Mouse (Mus musculus): Measurements from ENCODE around the gene Olfr643.

The Olfr643 gene

DNA sequence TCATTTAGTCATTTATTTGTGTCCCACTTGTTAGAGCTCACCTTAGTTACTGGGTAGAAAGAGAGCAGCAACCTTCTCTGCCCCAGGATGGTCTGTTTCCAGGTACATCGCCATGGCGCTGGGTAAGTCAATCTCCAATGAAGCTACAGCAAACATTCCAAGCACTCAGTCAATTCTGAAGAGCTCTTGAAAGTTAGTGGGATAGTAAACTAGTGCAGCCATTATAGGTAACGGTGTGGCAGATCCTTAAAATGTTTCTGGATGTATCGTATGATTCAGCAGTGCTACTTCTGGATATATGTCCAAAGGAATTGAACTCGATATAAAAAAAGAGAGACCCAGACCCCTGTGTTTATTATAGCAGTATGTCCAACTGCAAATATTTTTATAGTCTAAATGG, at the start of gene Olfr643:
Olfr643 (minus strand) TSS at position 101 of the 400 bp plus-strand sequence.
- DNase-seq (ENCODE audit: low read depth) = no peak

DNA sequence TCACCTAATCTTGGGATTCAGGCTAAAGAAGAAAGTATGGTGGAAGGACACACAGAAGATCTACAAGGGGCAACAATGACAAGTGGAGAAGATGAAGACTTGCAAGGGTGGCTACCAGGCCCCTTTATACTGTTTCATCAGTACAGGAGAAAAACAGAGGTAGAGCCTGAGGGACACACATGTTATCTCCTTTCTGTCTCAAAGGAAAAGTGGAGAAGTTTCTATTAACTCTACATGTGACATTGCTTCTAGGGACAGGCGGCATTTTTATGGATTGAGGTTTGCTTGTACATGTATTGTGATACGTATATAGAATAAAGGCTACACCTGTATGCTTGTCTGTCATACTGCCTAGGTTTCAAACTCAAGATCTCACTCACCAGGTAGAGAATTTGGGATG, 46.1 kb upstream of the Olfr643 start, which contains the start of gene Olfr648:
Olfr648 (minus strand) TSS at position 101 of the 400 bp plus-strand sequence.
- no peak for DNase-seq (ENCODE audit: low read depth)

- no peak for DNase-seq (ENCODE audit: low read depth)
Measured at GRCm38 (mm10) chr7:104179074-104179473, 41.9 kb upstream of the Olfr643 start.

GRCm38 (mm10) chr7:104178422-104179054, 41.3 kb upstream of the Olfr643 start:
- DNase-seq (ENCODE audit: low read depth) = no peak

- no peak for DNase-seq (ENCODE audit: low read depth)
Measured at GRCm38 (mm10) chr7:104175085-104175484, 37.9 kb upstream of the Olfr643 start.

DNA sequence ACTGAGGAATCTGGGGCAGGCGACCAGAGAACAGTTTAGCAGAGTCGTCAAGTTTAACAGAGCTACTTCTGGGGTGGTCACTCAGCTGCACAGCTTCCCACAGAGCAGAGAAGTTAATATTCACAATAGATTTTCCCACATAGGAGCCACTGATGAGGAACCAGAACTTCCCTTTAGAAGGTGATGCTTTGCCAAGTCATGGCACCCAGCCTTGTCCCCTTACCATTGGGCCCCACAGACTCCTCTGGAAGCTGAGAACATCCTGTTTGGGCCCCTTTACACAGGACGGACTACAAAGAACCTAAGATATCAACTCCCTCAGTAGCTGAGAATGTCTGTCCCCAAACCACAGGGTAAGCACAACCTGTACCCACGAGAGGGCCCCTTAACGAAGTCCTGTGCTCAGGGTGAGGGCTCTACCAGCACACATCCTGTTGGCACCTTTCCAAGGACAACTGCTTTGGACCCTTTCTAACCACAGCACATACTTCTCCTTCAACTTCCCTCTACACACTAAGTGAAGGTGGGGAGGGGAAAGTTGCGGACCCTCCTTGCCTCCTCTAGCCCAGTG, 32.5 kb upstream of the Olfr643 start:
- peak; percentile 99 for DNase-seq (ENCODE audit: low read depth)

DNA sequence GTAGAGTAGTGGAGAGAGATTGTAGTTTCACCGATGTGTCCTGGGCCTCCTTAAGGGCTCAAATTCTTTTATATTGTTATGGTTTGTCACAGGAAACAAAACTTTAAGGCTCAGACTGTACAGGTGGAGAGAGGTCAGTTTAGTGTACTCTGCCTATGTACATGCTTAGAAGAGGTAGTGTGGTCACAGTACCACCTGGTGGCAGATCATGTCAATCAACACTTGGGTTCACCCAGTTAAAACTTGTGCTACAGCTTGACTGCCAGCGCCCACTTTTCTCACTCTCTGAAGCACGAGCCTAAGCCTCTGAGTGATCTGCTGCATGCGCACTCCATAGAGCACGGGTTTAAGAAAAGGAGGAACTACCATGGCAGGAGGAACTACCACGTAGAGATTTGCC, 29.9 kb upstream of the Olfr643 start:
- DNase-seq (ENCODE audit: low read depth) = peak; percentile 90

DNA sequence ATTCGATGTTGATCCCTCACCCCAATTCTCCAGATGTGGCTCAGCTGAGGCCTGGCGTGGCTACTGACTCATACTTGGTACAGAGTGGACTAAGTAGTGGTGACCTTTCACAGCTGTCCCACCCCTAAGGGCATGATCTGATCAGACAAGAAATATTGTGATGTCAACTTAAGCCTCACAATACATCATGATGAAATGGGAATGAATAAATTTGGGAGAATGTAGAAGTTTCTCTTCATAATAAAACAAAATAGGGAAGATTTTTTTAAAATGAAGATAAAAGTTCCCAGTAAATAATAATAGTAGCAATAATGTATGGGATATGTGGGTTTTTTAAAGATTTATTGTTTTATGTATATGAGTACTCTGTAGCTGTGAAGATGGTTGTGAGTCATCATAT, 13.3 kb upstream of the Olfr643 start, which contains the start of gene Ubqlnl:
Ubqlnl (minus strand) TSS at position 101 of the 400 bp plus-strand sequence.
- DNase-seq (ENCODE audit: low read depth) = no peak

- no peak for DNase-seq (ENCODE audit: low read depth)
Measured at GRCm38 (mm10) chr7:104143179-104143578, 6.0 kb upstream of the Olfr643 start, which contains the start of gene Ubqln3. TSS of gene Ubqln3 (minus strand) at chr7:104143279.

- DNase-seq (ENCODE audit: low read depth) = no peak
Measured at GRCm38 (mm10) chr7:104129726-104130125, 7.5 kb downstream of the Olfr643 start, which contains the start of gene Ubqln5. TSS of gene Ubqln5 (minus strand) at chr7:104129826.

DNA sequence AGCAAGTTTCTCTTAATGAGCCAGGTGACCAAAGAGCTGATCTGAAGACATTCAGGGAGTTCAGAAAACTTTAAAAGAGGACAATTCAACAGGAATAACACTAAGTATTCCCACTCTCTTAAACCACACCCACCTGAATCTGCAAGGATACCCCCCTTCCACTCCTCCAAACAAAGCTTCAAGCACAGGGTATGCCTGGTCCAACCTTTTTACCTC, 32.5 kb downstream of the Olfr643 start, which contains the start of gene Olfr646:
Olfr646 (plus strand) TSS at position 117 of the 216 bp plus-strand sequence.
- no peak for DNase-seq (ENCODE audit: low read depth)

- DNase-seq (ENCODE audit: low read depth) = peak; percentile 99
Measured at GRCm38 (mm10) chr7:104103913-104104756, 33.1 kb downstream of the Olfr643 start.

DNA sequence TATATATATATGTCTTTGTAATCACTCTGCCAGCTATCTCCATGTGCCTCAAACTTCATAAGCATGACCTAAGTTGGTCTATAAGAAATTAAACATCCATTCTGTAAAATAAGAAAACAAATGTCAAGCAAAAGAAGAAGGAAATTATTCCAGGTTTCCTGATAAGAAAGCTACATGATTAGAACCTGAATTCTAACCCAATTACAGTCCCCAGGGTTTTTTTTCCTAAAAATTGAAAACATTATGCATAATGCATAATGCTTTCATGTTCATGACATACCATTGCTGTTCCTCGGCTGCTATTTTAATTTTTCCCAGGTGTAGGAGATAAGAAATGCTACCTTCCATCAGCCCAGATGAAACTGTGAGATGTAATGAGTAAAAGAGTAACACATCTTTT, 51.8 kb downstream of the Olfr643 start, which contains the start of gene Olfr645:
Olfr645 (minus strand) TSS at position 101 of the 400 bp plus-strand sequence.
- no peak for DNase-seq (ENCODE audit: low read depth)

- DNase-seq (ENCODE audit: low read depth) = no peak
Measured at GRCm38 (mm10) chr7:104071769-104072168, 65.4 kb downstream of the Olfr643 start, which contains the start of gene Olfr644. TSS of gene Olfr644 (minus strand) at chr7:104071869.

- no peak for DNase-seq (ENCODE audit: low read depth)
Measured at GRCm38 (mm10) chr7:104061345-104061744, 75.9 kb downstream of the Olfr643 start, which contains the start of gene 4930516K23Rik. TSS of gene 4930516K23Rik (minus strand) at chr7:104061445.

DNA sequence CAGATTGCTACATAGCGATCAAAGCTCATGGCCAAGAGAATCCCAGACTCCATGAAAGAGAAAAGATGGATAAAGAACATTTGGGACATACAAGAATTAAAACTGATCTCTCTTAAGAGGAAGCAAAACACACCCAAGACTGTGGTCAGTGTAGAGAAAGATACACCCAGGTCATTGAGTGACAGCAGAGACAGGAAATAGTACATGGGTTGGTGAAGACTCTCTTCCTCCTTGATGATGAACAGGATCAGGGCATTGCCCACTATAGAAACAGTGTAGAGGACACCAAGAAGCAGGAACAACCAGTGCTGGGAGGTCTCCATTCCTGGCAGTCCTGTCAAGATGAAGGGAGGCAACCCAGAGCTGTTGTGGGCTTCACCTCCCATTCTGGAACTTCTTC, 78.0 kb downstream of the Olfr643 start:
- peak; percentile 23 for DNase-seq (ENCODE audit: low read depth)

GRCm38 (mm10) chr7:104052566-104052965, 84.6 kb downstream of the Olfr643 start, which contains the start of gene Olfr642:
TSS of gene Olfr642 (minus strand) at chr7:104052666.
- no peak for DNase-seq (ENCODE audit: low read depth)

DNA sequence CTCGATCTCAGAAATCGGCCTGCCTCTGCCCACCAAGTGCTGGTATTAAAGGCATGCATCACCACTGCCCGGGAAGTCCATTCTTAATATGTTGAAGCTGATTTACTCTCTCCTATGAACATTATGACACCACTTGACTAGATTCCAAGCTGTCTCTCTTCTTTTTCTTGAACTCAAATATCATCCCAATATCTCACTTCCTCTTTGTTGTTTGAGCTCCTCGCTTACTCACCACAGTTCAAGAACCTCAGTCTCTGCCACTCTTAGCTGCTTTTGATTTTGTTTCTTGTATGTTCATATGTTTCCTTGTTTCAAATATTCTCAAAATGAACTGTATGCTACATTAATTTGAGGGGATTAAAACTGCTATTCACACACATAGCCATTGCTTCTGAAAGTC, 86.5 kb downstream of the Olfr643 start:
- peak; percentile 52 for DNase-seq (ENCODE audit: low read depth)

DNA sequence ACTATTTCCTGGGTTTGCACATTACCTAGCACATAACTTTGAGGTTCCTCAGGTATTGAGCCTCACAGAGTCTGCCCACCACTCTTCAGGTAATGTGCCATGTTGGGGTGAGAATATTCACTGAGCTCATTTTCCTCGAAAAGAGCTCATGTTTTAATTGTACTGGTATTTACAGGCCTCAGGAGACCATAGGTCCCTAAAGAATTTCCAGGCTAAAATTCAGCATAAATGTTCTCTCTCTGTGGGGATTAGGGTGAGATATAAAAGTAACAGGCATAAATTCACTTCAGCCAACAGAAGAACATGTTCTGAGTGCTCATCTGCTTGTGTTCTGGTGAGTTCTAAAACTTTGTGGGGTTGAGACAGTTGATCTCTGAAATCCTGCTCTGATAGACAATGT, 102.1 kb downstream of the Olfr643 start, which contains the start of gene Olfr641:
Olfr641 (plus strand) TSS at position 301 of the 400 bp plus-strand sequence.
- DNase-seq (ENCODE audit: low read depth) = no peak

DNA sequence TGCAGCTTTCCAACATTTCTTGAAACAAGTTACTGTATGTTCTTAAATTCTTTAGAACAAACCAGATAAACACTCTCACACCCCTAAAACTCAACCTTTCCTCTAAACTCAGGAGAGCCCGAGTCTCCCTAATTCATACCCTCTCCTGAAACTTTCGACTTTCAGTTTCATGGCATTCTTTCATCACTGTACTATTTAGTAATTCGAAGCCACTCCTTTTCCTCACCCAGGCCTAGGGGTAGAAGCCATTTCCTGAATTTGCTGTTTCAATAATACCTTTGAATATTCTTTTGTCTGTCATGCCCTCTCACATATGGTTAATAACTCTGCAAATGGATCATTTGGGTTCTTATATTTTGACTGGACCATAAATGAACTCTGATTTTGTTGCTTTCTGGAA, 110.2 kb downstream of the Olfr643 start:
- DNase-seq (ENCODE audit: low read depth) = no peak

DNA sequence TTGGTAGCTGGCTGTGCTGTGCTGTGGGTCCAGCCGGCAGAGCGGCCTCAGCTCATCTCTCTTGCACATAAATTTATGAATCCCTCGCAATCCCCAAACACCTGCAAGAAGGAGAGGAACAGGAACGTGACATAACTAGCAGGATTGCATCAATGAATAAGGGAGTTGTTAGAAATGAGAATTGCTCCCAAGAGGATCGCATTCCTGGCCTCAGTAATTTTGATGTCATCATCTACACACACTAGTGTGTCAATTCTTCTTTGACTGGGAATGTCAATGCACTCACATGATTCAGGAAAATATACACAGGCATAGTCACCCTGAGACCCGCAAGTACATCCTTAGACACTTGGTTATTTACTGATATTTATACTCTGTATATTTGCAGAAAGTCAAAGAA, 111.7 kb downstream of the Olfr643 start, which contains the start of gene Olfr640:
Olfr640 (minus strand) TSS at position 101 of the 400 bp plus-strand sequence.
- DNase-seq (ENCODE audit: low read depth) = no peak

DNA sequence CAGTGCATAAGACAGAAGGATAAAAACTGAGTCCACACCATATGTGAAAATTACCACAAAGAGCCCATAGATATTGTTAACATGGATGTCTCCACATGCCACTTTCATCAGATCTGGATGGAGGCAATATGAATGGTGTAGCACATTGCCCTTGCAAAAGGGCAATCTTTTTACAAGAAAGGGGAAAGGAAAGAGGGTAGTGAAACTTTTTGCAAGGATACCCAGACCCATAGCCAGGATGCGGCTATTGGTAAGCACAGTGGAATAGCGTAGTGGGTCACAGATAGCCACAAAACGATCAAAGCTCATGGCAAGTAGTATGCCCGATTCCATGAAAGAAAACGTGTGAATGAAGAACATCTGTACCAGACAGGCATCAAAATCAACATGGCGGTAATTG, 115.6 kb downstream of the Olfr643 start:
- no peak for DNase-seq (ENCODE audit: low read depth)

All from 416B (cell line).